Mouse (Mus musculus) stomach, postnatal 0 days (tissue): Measurements from ENCODE around the gene Cyp3a16. TPM values are rescaled to one million over a fixed set of nuclear protein-coding genes. Genes with fewer than 3 reads are reported as not detected.
"Not testable (repeated sequence)": the region's sequence is repeated elsewhere in the genome, so short reads cannot be mapped to it uniquely, and the experiment has no call there.

ENCODE experiments used
- ATAC-seq: fragments of 200-750 bp; cut with Nextera tagmentation; 2 replicates; pipeline ENCODE4 v1.8.0; 2017; ENCODE audit not compliant: low FRiP score, low TSS enrichment
- DNase-seq: peaks from one replicate; pipeline ENCODE4 v3.0.0-alpha.2; 2016; ENCODE audit warnings: low spot score
- H3K27ac ChIP-seq: fragments of 300-500 bp; sonication (generic); replicated peaks from 2 replicates; pipeline ENCODE4 v1.5.1; 2014; ENCODE audit warnings: mild to moderate bottlenecking, control low read depth
- H3K27me3 ChIP-seq: fragments of 300-500 bp; sonication (generic); 2 replicates; pipeline ENCODE4 v1.6.1; 2014; ENCODE audit warnings: low read length; ENCODE audit not compliant: control insufficient read depth, insufficient read depth
- H3K36me3 ChIP-seq: fragments of 300-500 bp; sonication (generic); 2 replicates; pipeline ENCODE4 v1.6.1; 2014; ENCODE audit warnings: low read length, mixed read lengths; ENCODE audit not compliant: control insufficient read depth, insufficient read depth
- H3K4me1 ChIP-seq: fragments of 300-500 bp; sonication (generic); replicated peaks from 2 replicates; pipeline ENCODE4 v1.6.1; 2014; ENCODE audit warnings: antibody characterized with exemption; ENCODE audit not compliant: control insufficient read depth, insufficient read depth
- H3K4me2 ChIP-seq: fragments of 300-500 bp; sonication (generic); replicated peaks from 2 replicates; pipeline ENCODE4 v1.6.1; 2014; ENCODE audit warnings: low read depth, mild to moderate bottlenecking, control low read depth, moderate library complexity
- H3K4me3 ChIP-seq: fragments of 300-500 bp; sonication (generic); 2 replicates; pipeline ENCODE4 v1.5.1; 2014; ENCODE audit warnings: low read depth, low read length, control low read depth
- H3K9ac ChIP-seq: fragments of 300-500 bp; sonication (generic); 2 replicates; pipeline ENCODE4 v1.6.1; 2014; ENCODE audit warnings: mild to moderate bottlenecking, low read length, control low read depth, mixed read lengths
- H3K9me3 ChIP-seq: fragments of 300-500 bp; sonication (generic); 2 replicates; pipeline ENCODE4 v1.6.1; 2016; ENCODE audit warnings: low read length; ENCODE audit not compliant: control insufficient read depth
- CTCF ChIP-seq: IDR thresholded peaks from 2 replicates; pipeline ENCODE4 v1.5.1; 2016; ENCODE audit warnings: antibody characterized with exemption, low read depth, mild to moderate bottlenecking, moderate library complexity
- EP300 ChIP-seq: optimal IDR thresholded peaks from 2 replicates; pipeline ENCODE3; 2016; ENCODE audit warnings: antibody characterized with exemption
- WGBS: fragments of 180-500 bp; shearing (Covaris S2); extraction: QIAGEN DNeasy Blood & Tissue Kit; methylation state at CpG from one replicate; pipeline ENCODE4 v1.1.7; 2014; 5-methylcytosine and 5-hydroxymethylcytosine counted together
- polyA plus RNA-seq: library from polyadenylated mRNA; unstranded; fragments of >200 nt; fragmentation: Nextera tagmentation; extraction: Ambion mirVana; gene quantifications from 2 replicates; pipeline ENCODE4 v1.2.1, GENCODE M21; 2015

Cyp3a16 gene
- 0.08 and 0.11 TPM in 2 replicates for polyA plus RNA-seq

- not testable (repeated sequence) for H3K36me3 ChIP-seq, ATAC-seq, H3K9me3 ChIP-seq, H3K4me2 ChIP-seq, H3K27me3 ChIP-seq, H3K4me1 ChIP-seq, H3K4me3 ChIP-seq, H3K9ac ChIP-seq, DNase-seq, H3K27ac ChIP-seq
- 65% methylated on average over 2 of the region's 2 CpGs for WGBS
These were observed at the start of gene Cyp3a16 for GRCm38 (mm10) chr5:145469623-145470022. Gene Cyp3a16, minus strand, starts transcription at chr5:145469723.

- H3K4me2 ChIP-seq: no peak overlapping the region
- TF ChIP-seq CTCF (no peak), EP300 (no peak)
- no peak overlapping the region for H3K27ac ChIP-seq
- H3K4me1 ChIP-seq: no peaks in the 10 kb centered on the region
- H3K36me3 ChIP-seq: no peaks in the 10 kb centered on the region
- H3K27me3 ChIP-seq: no peaks in the 10 kb centered on the region
- no peaks in the 10 kb centered on the region for H3K9me3 ChIP-seq
- H3K4me3 ChIP-seq: no peak overlapping the region
- ATAC-seq (no peak), DNase-seq (no peak)
- WGBS: no CpG with 5 or more reads among the region's 6 CpGs
- H3K9ac ChIP-seq: no peak overlapping the region
These were observed 20.8 kb upstream of the Cyp3a16 start for GRCm38 (mm10) chr5:145490300-145490699.

- ATAC-seq: no peak
- WGBS: 57% methylated on average over 5 of the region's 5 CpGs
These were observed 5.0 kb downstream of the Cyp3a16 start for GRCm38 (mm10) chr5:145464304-145465088.

GRCm38 (mm10) chr5:145462321-145462720 is 7.2 kb downstream of the Cyp3a16 start:
- H3K4me3 ChIP-seq: no peak overlapping the region

More at GRCm38 (mm10) chr5:145464304-145465088, 5.0 kb downstream of the Cyp3a16 start:
- Histone ChIP-seq H3K9me3 (no peaks in the 10 kb centered on the region), H3K27me3 (no peaks in the 10 kb centered on the region), H3K4me1 (no peaks in the 10 kb centered on the region), H3K27ac (no peak overlapping the region), H3K4me2 (no peak overlapping the region), H3K36me3 (no peaks in the 10 kb centered on the region), H3K9ac (no peak overlapping the region), H3K4me3 (no peak overlapping the region)
- TF ChIP-seq EP300 (no peak), CTCF (no peak)
- DNase-seq: no peak

GRCm38 (mm10) chr5:145454389-145454788 is 15.1 kb downstream of the Cyp3a16 start:
- no peak overlapping the region for H3K4me2 ChIP-seq
- H3K4me3 ChIP-seq: no peak overlapping the region
- ATAC-seq (no peak), DNase-seq (no peak)
- no peaks in the 10 kb centered on the region for H3K9me3 ChIP-seq
- H3K4me1 ChIP-seq: no peaks in the 10 kb centered on the region
- TF ChIP-seq CTCF (no peak), EP300 (no peak)
- H3K36me3 ChIP-seq: no peaks in the 10 kb centered on the region
- WGBS: 78% methylated on average over 4 of the region's 4 CpGs
- H3K27me3 ChIP-seq: no peaks in the 10 kb centered on the region
- no peak overlapping the region for H3K27ac ChIP-seq
- H3K9ac ChIP-seq: no peak overlapping the region

More at GRCm38 (mm10) chr5:145462321-145462720, 7.2 kb downstream of the Cyp3a16 start:
- Histone ChIP-seq H3K4me2 (no peak overlapping the region), H3K27me3 (no peaks in the 10 kb centered on the region), H3K9ac (no peak overlapping the region), H3K36me3 (no peaks in the 10 kb centered on the region), H3K27ac (no peak overlapping the region), H3K4me1 (no peaks in the 10 kb centered on the region), H3K9me3 (no peaks in the 10 kb centered on the region)
- 78% methylated on average over 4 of the region's 4 CpGs for WGBS
- ATAC-seq: no peak
- DNase-seq: no peak
- TF ChIP-seq EP300: no peak

- no peak overlapping the region for H3K4me2 ChIP-seq
- no peaks in the 10 kb centered on the region for H3K4me1 ChIP-seq
- TF ChIP-seq EP300: no peak
- TF ChIP-seq CTCF: no peak
- DNase-seq (no peak), ATAC-seq (no peak)
- H3K4me3 ChIP-seq: no peak overlapping the region
- H3K27ac ChIP-seq: no peak overlapping the region
- no peak overlapping the region for H3K9ac ChIP-seq
- 85% methylated on average over 1 of the region's 1 CpGs for whole genome bisulfite sequencing
- H3K9me3 ChIP-seq: 0 out of 2 replicates have a peak, but pooled peaks cover 2% of the 10 kb centered on the region
- H3K27me3 ChIP-seq: no peaks in the 10 kb centered on the region
- H3K36me3 ChIP-seq: no peaks in the 10 kb centered on the region
These were observed 35.8 kb downstream of the Cyp3a16 start for GRCm38 (mm10) chr5:145433688-145434087.
